Mouse (Mus musculus) C2C12 (cell line): Measurements from ENCODE around the gene Iqck. TPM values are rescaled to one million over a fixed set of nuclear protein-coding genes. Genes with fewer than 3 reads are reported as not detected.

Source experiments
- H3K27me3 ChIP-seq: one replicate; pipeline ENCODE4 v1.6.1; 2011; ENCODE audit not compliant: control insufficient read depth, insufficient read depth, insufficient read length
- H3K36me3 ChIP-seq: one replicate; pipeline ENCODE4 v1.6.1; 2011; ENCODE audit not compliant: control insufficient read depth, insufficient read depth
- H3K4me3 ChIP-seq: one replicate; pipeline ENCODE4 v1.5.1; 2011; ENCODE audit warnings: mild to moderate bottlenecking, control low read depth; ENCODE audit not compliant: poor library complexity, insufficient read depth, severe bottlenecking
- H3K79me2 ChIP-seq: one replicate; pipeline ENCODE4 v1.6.1; 2011; ENCODE audit not compliant: control insufficient read depth, insufficient read depth
- H3K79me3 ChIP-seq: one replicate; pipeline ENCODE4 v1.6.1; 2011; ENCODE audit warnings: low read depth, control low read depth
- H3ac ChIP-seq: one replicate; pipeline ENCODE3; 2011; ENCODE audit warnings: low read depth; ENCODE audit not compliant: control insufficient read depth, insufficient read length
- CEBPB ChIP-seq: IDR thresholded peaks from one replicate; pipeline ENCODE4 v1.6.1; 2011; ENCODE audit warnings: low read depth, mild to moderate bottlenecking, control low read depth, moderate library complexity
- CTCF ChIP-seq: IDR thresholded peaks from one replicate; pipeline ENCODE4 v1.5.1; 2011; ENCODE audit not compliant: control insufficient read depth, insufficient read depth, insufficient read length
- FOSL1 ChIP-seq: IDR thresholded peaks from one replicate; pipeline ENCODE4 v1.8.0; 2011; ENCODE audit warnings: mild to moderate bottlenecking, low read length; ENCODE audit not compliant: poor library complexity, insufficient read depth, severe bottlenecking
- MAX ChIP-seq: IDR thresholded peaks from one replicate; pipeline ENCODE4 v1.6.1; 2011; ENCODE audit warnings: mild to moderate bottlenecking, control low read depth
- MYOD1 ChIP-seq: IDR thresholded peaks from one replicate; pipeline ENCODE4 v1.6.1; 2011; ENCODE audit warnings: low read depth; ENCODE audit not compliant: control insufficient read depth, insufficient read length
- MYOG ChIP-seq: IDR thresholded peaks from one replicate; pipeline ENCODE4 v1.6.1; 2011; ENCODE audit not compliant: control insufficient read depth, insufficient read length; ENCODE audit errors: extremely low read depth
- USF1 ChIP-seq: IDR thresholded peaks from one replicate; pipeline ENCODE4 v1.6.1; 2011; ENCODE audit warnings: low read depth, mild to moderate bottlenecking, control low read depth, moderate library complexity
- polyA plus RNA-seq: library from polyadenylated mRNA; unstranded; fragments of >200 nt; fragmentation: generic; extraction: Trizol; gene quantifications from one replicate; pipeline ENCODE4 v1.2.1, GENCODE M21; 2012; ENCODE audit warnings: missing spikeins

The Iqck gene
- polyA plus RNA-seq, 1 experiment: 0.53 TPM

DNA sequence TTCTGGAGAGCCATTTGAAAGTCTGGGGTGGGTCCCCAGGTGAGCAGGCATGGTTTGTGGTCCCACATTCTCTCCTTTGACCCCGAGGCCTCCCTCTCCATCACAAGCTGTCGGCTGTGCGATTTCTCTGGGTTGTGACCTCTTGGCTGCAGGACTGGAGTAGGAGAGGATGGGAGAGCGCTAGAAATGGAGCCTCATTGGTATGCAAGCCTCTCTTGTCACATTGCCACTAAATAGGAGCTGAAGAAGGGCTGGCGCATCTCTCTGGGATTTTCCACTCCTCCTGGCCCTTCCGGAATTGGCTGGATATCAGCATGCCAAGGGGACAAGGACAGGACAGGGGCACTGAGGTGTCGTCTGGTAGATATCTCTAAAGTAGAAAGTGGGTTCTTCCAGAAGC, 109.6 kb downstream of the Iqck start:
- Histone ChIP-seq H3K27me3 (no peaks in the 10 kb centered on the region), H3ac (no peak overlapping the region), H3K36me3 (no peaks in the 10 kb centered on the region), H3K79me2 (no peaks in the 10 kb centered on the region), H3K79me3 (no peaks in the 10 kb centered on the region), H3K4me3 (no peak overlapping the region)
- TF ChIP-seq CEBPB: no peak
- TF ChIP-seq MYOD1: no peak
- TF ChIP-seq CTCF: no peak
- TF ChIP-seq MYOG: no peak
- no peak for TF ChIP-seq USF1
- TF ChIP-seq MAX: no peak
- TF ChIP-seq FOSL1: no peak

DNA sequence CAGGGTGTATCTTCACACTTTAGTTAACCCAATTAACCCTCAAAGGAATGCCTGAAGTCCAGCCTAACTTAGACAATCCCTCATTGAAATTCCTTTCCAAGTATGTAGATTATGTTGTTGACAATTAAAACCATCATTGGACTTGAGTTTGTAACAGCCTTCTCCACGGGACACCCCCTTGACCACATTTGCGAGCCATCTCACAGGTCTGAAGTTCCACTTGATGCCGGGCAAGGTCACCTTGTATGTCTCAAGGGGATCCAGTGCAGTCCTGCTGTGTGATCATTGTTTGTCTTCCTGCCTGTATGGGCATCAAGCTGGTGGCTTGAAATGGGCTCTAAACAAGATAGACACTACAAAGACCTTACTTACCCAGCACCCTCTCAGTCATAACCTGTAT, 113.3 kb downstream of the Iqck start:
- H3K36me3 ChIP-seq: no peaks in the 10 kb centered on the region
- H3K4me3 ChIP-seq: no peak overlapping the region
- H3K79me2 ChIP-seq: no peaks in the 10 kb centered on the region
- no peaks in the 10 kb centered on the region for H3K27me3 ChIP-seq
- H3ac ChIP-seq: no peak overlapping the region
- TF ChIP-seq CEBPB: no peak
- no peak for TF ChIP-seq MYOG
- TF ChIP-seq MYOD1: no peak
- TF ChIP-seq FOSL1: no peak
- no peak for TF ChIP-seq MAX
- TF ChIP-seq CTCF: no peak
- TF ChIP-seq USF1: no peak
- no peaks in the 10 kb centered on the region for H3K79me3 ChIP-seq

DNA sequence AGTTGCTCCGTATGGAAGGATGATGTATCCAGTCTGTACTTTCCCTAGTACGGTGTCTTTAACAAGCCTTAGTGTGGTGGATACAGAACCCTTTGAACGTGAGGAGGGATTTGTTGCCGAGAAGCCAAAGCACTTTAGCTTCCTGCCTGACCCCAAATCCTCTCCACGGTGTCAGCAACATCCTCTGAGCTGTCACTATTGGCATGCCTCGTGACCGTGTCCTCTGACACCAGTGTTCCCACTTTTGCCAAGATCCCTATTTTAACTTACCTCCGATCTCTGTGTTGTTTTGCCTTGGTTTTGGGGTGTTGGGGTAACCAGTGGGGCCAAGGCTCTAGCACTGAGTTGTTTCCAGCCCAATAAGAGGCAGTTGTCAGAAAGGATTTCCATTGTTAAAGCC, 115.9 kb downstream of the Iqck start:
- H3K27me3 ChIP-seq: no peaks in the 10 kb centered on the region
- no peaks in the 10 kb centered on the region for H3K79me3 ChIP-seq
- no peak overlapping the region for H3K4me3 ChIP-seq
- peaks cover 5% of the 10 kb centered on the region for H3K36me3 ChIP-seq
- TF ChIP-seq FOSL1 (no peak), USF1 (no peak)
- H3K79me2 ChIP-seq: no peaks in the 10 kb centered on the region
- no peak overlapping the region for H3ac ChIP-seq

DNA sequence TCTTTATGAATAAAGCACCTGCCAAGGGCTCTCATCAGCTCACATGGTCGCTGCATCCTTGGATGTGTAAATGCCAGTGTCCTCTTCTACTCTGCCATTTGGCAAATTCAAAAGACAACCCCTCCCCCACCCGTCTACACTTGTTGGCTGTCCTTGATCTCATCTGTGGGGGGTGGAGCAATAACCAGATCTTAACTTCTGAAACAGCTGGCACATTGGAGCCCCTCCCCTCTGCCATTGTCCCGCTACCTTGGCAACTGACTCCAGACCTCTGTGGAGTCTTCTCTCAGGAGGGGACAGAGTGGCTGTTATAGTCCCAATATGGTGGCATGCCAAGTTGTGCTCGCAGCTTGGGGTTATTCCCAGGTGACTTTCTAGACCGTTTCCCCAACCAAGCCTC, 116.8 kb downstream of the Iqck start:
- TF ChIP-seq CTCF: no peak
- Histone ChIP-seq H3K79me2 (no peaks in the 10 kb centered on the region), H3K4me3 (no peak overlapping the region), H3K36me3 (peaks cover 5% of the 10 kb centered on the region), H3K79me3 (no peaks in the 10 kb centered on the region), H3ac (no peak overlapping the region), H3K27me3 (no peaks in the 10 kb centered on the region)

DNA sequence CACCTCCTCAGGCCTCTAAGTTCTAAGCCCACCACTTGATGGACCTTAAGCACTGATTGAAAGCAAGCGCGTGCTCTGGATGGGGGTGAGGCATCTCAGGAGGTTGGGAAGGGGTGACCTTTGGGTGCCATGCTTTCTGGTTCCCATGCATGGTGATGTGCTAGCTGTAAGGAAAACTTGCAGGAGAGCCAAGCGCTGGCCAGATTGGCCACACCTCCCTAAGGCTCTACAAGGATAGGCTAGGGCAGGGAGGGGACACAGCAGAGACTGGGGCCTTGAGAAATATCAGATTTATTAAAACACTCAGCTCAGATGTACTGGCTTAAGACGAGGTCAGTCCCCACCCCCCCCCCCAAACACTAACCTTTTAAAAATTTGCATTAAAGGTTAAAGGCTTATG, 117.8 kb downstream of the Iqck start:
- Histone ChIP-seq H3K79me3 (no peaks in the 10 kb centered on the region), H3K27me3 (no peaks in the 10 kb centered on the region), H3K4me3 (no peak overlapping the region), H3ac (no peak overlapping the region), H3K79me2 (no peaks in the 10 kb centered on the region), H3K36me3 (peaks cover 5% of the 10 kb centered on the region)
- TF ChIP-seq CTCF (no peak), MYOD1 (no peak), USF1 (no peak), MAX (no peak), CEBPB (no peak), FOSL1 (no peak), MYOG (no peak)

DNA sequence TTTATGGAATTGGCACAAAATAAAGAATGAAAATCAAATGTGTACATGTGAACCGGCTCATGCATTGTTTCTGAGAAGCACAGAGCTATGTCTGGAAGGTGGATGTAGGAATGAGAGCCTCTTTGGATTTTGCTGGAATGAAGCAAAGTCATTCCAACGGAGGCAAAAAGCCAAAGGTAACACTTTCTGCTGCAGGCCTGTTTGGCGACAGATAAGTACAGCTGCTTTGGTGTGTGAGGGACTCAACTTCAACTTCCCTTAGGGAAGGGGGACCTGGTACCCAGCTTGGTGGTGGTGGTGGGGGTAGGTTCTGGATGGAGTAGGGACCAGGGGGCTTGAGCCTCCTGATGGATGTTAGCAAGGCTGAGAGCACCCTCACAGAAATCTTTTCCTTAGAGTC, 120.3 kb downstream of the Iqck start:
- no peak for TF ChIP-seq MYOG
- TF ChIP-seq CEBPB: no peak
- no peak for TF ChIP-seq CTCF
- no peak for TF ChIP-seq FOSL1
- no peak for TF ChIP-seq MAX
- TF ChIP-seq MYOD1: no peak
- TF ChIP-seq USF1: no peak
- H3K79me3 ChIP-seq: no peaks in the 10 kb centered on the region
- no peaks in the 10 kb centered on the region for H3K27me3 ChIP-seq
- peaks cover 5% of the 10 kb centered on the region for H3K36me3 ChIP-seq
- H3ac ChIP-seq: no peak overlapping the region
- H3K4me3 ChIP-seq: no peak overlapping the region
- no peaks in the 10 kb centered on the region for H3K79me2 ChIP-seq
